Mouse (Mus musculus) MEL (cell line): ENCODE measurements around the gene Rbfox3.

Source experiments
- CTCF ChIP-seq, 3 experiments: IDR thresholded peaks in 2 of 3; conservative IDR thresholded peaks in 1 of 3; 2 replicates each; pipeline ENCODE4 v1.5.1; 2011 to 2012; ENCODE audit warnings: low read length in 3 of 3, low read depth in 2 of 3, mild to moderate bottlenecking in 2 of 3, improper control_type of control experiment in 1 of 3, inconsistent platforms in 1 of 3, mixed read lengths in 1 of 3, moderate library complexity in 1 of 3; ENCODE audit not compliant: control insufficient read depth in 1 of 3, insufficient read depth in 1 of 3, poor library complexity in 1 of 3, severe bottlenecking in 1 of 3
- EP300 ChIP-seq, 2 experiments: IDR thresholded peaks; 2 replicates each; pipeline ENCODE4 v1.6.1; 2011; ENCODE audit warnings: improper control_type of control experiment in 2 of 2, low read length in 2 of 2, low read depth in 1 of 2, mild to moderate bottlenecking in 1 of 2
- MAFK ChIP-seq: IDR thresholded peaks from 2 replicates; pipeline ENCODE4 v1.6.1; 2011; ENCODE audit warnings: low read depth, mild to moderate bottlenecking, low read length, improper control_type of control experiment, borderline replicate concordance
- POLR2AphosphoS2 ChIP-seq: IDR thresholded peaks from 2 replicates; pipeline ENCODE4 v1.6.1; 2011; ENCODE audit warnings: low read length, improper control_type of control experiment

DNA sequence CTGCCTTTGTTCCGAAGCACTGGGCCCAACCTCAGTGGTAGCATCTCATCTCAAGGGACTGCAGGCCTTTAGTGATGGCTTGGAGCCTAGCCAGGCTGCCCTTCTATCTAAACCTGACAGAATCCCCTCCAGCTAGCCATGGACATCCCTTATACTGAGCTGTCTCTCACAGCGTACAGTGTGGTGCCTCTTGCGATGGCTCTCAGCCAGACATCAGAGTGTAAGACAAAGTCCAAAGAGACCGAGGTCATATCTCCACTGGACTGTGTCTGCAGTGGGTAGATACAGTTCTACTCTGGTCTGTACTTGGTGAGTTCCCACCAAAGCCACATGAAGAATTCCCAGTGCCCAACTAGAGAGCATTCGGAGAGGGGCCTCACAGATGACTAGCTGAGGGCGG is 240.2 kb downstream of the Rbfox3 start:
- TF ChIP-seq MAFK (no peak), CTCF (IDR thresholded peaks at IDR 0.05 in 2 of 3, conservative IDR thresholded peaks at IDR 0.05 in 1 of 3; ENCODE audit: control insufficient read depth in 1 of 3, insufficient read depth in 1 of 3, low read depth in 2 of 3, low read length in 3 of 3, poor library complexity in 1 of 3, severe bottlenecking in 1 of 3) (no peak), POLR2AphosphoS2 (no peak), EP300 (IDR thresholded peaks at IDR 0.05; ENCODE audit: low read depth in 1 of 2, low read length in 2 of 2) (no peak)
